Mouse (Mus musculus) adrenal gland, postnatal 10 days (tissue): ENCODE data around the gene Rnf13. TPM values are rescaled to one million over a fixed set of nuclear protein-coding genes. Genes with fewer than 3 reads are reported as not detected.
"Not testable (repeated sequence)": the region's sequence is repeated elsewhere in the genome, so short reads cannot be mapped to it uniquely, and the experiment has no call there.

ENCODE experiments used
- DNase-seq: peaks from one replicate; pipeline ENCODE4 v3.0.0; 2021; ENCODE audit warnings: mixed read lengths
- long read RNA-seq, 2 experiments: library from polyadenylated mRNA; stranded (forward); transcript quantifications; one replicate each; pipeline ENCODE4 v2.0.0; 2021
- total RNA-seq, 2 experiments: library from RNA; stranded (reverse); gene quantifications; 2 replicates each; pipeline ENCODE4 v1.2.3; 2021

The Rnf13 gene
- total RNA-seq: 10 to 100 TPM; 57.8 to 62.4 TPM
- long read RNA-seq, experiment 1, transcript Rnf13-201 (10 exons, 2,678 nt): major isoform, 48 of 63 reads
- long read RNA-seq, experiment 1, partial matches to known transcripts: 4 of 63 reads
- long read RNA-seq, experiment 1, other reads (novel, unspliced or antisense): 9 of 63 reads
- long read RNA-seq, experiment 2, transcript Rnf13-201 (10 exons, 2,678 nt): major isoform, 33 of 44 reads
- long read RNA-seq, experiment 2, partial matches to known transcripts: 3 of 44 reads
- long read RNA-seq, experiment 2, other reads (novel, unspliced or antisense): 3 of 44 reads

DNA sequence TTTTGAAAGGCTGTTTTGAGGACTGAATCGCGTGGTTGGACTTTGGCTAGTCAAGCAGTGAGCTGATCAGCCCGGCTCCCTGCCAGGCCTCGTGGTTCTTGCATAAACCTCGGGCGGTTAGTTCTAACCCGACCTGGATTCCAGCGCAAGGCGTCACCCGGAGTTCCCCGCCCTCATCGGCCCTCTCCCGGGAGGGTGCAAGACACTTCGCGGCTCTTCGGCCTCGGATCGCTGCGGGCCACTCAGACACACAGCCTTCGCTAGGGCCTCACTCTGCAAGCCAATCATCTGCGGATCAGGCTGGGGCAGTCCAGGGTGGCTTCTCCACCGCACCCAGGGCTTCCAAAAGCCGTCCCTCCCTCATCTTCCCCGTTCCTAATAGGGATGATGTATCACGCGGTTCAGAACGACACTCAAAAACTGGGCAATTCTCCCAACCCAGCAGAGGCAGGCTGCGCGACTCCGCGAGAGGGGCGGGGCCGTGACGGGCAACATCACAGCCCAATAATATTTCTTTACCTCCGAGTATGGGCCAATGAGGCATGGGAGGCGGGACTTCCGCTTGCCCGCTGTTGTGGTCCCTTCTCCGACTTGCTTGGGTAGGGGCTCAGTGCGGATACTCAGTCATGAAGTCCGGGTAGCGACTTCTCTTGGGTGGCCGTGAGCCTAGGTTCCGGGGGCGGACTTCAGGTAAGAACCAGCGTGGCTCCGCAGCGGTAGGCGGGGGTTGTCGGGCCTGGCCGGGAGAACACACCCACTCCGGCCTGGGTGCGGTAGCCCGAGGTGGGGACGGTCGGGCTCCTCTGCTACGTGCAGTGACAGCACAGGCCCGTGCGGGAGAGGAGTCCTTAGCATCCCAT is at the start of gene Rnf13:
TSS of gene Rnf13 (plus strand) at position 552 of the 860 bp plus-strand sequence.
- peak; percentile 97 for DNase-seq

- DNase-seq: no peak
Observed at GRCm38 (mm10) chr3:57691772-57692171, 44.1 kb upstream of the Rnf13 start.

- no peak for DNase-seq
Observed at GRCm38 (mm10) chr3:57692719-57693118, 43.1 kb upstream of the Rnf13 start, which contains the start of gene Ankub1. Gene Ankub1 (minus strand): TSS chr3:57692799.

GRCm38 (mm10) chr3:57696249-57696648 is 39.6 kb upstream of the Rnf13 start:
- DNase-seq: no peak

GRCm38 (mm10) chr3:57696779-57697178 is 39.1 kb upstream of the Rnf13 start:
- no peak for DNase-seq

GRCm38 (mm10) chr3:57714151-57714550 is 21.7 kb upstream of the Rnf13 start:
- DNase-seq: no peak

GRCm38 (mm10) chr3:57732206-57732915 is 3.5 kb upstream of the Rnf13 start:
- DNase-seq: no peak

- peak; percentile 3 for DNase-seq
Observed at GRCm38 (mm10) chr3:57736419-57737095, 695 bp downstream of the Rnf13 start.

GRCm38 (mm10) chr3:57739830-57740229 is 4.0 kb downstream of the Rnf13 start:
- no peak for DNase-seq

GRCm38 (mm10) chr3:57748576-57749267 is 12.9 kb downstream of the Rnf13 start:
- DNase-seq: no peak

DNA sequence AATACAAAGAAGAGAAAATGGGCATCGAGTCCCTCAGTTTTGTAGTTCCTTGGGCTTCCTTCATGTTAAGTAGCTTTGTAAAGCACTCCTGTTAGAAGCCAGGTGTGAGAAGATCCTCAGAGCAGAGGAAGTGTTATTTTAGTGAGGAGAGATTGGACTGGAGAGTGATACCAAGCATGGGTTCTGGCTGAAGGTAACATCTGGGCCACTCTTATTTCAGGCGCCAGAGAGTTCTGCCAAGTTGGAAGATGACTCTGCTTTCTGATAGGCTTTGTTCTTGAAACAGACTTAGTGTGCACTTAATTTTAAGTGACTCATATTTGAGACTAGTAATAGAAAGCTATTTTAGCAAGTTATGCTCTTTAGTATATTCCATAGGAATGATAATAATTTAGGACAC is 41.1 kb downstream of the Rnf13 start:
- no peak for DNase-seq

DNA sequence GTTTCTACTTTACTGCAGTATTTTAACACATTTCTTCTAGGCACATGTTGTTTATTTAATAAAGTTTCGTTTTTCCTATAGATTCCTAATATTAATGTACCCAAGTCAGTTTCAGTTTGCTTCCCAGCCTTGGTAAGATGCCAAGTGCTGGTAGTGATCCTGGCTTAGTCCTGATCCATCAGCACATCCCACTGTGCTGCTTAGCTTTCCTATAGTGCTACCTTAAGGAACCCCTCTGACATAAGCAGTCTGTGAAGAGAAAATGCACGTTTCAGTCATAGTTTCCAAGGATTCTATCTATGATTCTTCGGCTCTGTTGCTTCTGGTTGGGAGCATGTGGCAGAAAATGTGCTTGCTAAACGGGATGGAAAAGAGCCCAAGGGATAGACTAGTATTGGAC is 52.6 kb downstream of the Rnf13 start:
- no peak for DNase-seq

DNA sequence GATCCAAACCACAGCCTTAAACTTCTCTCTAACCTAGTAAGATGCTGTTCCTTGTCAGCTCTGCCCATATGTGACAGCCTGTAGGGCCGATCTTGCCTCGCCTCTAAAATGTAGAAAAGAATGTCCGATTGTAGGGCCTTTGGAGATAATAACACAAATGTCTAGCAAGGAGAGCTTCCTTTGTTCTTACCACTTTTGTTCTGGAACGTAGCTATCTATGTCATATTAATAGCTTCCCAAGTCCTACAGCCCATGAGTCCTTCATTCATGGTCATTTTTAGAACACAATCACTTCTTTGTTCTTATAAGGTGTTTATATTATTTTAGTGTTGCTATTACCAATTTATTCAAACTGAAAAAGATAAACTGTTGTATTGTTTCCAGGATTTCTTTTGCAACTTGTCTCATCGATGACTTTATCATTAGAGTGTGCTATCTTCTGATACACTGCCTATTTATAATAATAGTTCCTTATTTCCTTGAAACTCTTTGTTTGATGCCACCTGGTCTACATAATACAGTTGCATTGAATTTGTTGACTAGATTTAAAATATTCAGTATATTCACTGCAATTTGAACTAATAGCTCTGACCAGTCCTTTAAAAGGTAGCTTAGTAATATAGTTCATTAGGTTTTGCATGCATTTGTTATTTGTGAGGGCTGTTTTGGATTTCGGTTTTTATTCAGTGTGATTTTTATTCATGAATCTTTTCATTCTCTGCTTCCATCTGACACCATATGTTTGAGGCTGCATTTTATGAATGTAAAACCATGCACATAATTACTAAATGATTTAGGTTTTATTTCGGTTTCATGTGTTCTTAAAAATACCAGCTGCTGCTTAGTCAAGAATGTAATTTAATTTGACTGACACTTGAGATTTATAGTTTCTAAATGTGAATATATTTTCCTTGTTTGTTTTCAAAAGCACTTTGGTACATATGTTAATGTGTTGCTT is 53.4 kb downstream of the Rnf13 start:
- DNase-seq: no peak

DNA sequence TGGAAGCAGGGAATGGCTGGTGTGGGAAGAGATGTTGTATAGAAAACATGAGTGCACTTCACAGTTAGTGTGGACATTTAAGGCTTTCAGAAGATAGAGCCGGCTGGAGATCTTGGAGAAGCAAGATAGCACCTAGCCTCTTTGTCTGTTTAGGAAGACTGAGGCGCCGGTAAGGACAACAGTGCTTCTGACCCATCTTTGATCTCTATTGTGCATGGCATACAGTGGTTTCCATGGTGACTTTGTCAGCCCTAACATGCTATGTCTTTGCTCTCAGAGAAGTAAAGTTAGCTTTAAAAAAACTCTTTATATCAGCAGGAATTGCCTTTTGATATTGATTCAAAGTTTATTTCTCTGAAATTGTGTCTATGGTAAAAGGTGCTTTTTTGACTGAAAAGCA is 55.2 kb downstream of the Rnf13 start:
- no peak for DNase-seq

DNA sequence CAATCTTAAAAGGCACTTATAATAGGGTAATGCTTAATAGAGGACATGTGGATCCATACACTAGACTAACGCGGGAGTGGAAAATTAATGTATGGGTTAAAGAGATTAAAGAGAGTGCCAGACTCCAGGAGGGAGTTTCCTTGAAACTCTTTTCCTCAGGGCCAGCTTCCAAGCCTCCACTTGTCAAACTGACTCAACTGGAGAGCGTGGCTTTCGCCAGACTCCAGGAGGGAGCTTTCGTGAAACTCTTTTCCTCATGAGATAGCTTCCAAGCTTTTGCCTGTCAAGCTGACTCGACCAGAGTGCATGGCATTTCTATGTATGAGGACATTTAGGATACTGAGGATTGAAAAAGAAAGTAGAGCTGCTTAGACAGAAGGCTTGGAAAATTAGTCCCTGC is 59.2 kb downstream of the Rnf13 start:
- DNase-seq: not testable (repeated sequence)

DNA sequence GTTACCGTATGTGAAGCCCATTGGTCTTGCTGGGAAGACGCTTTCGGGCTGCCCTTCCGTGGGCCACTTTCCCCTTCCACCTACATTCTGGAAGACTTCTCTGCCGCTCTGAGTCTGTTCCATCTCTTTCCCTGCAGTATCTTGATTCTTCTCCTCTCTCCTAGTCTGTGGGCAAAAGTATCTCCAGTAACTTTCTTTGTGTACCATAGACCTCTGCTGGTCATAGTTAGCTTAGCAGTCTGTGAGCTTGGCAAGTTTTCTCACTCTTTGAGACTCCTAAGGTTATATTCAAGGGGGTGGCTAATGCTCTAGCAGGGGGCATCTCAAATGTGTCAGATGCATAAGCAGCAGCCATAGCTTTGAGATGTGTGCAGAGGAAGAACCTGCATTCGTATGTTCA is 79.6 kb downstream of the Rnf13 start:
- peak; percentile 7 for DNase-seq

DNA sequence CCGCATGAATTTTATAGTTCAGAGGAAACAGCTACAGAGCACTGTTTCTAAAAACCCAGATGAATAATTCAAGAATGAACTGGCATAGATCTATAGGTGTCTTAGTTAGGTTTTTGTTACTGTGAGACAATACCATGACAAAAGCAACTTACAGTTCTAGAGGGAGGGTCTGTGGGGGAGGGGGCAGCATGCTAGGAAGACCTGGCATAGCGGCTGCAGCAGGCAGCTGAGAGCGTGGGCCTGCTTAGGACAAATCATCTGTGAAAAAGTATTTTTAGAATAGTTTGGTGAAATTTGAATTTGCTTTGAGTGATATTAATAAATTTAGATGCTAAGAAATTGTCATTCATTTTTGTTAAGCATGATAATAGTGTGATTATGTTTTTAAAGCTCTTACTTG is 90.0 kb downstream of the Rnf13 start:
- no peak for DNase-seq

- DNase-seq: no peak
Observed at GRCm38 (mm10) chr3:57833585-57833984, 97.7 kb downstream of the Rnf13 start.

GRCm38 (mm10) chr3:57836911-57837310 is 101.0 kb downstream of the Rnf13 start:
- DNase-seq: no peak

GRCm38 (mm10) chr3:57843775-57844174 is 107.9 kb downstream of the Rnf13 start:
- no peak for DNase-seq
